Mouse (Mus musculus) brain, adult 2 months (tissue): Measurements from ENCODE around the gene Eif2ak2.

Experiments
- DNase-seq: peaks from one replicate; pipeline ENCODE4 v3.0.0; 2011; ENCODE audit warnings: low read depth, low spot score

Eif2ak2 gene

GRCm38 (mm10) chr17:78882401-78883112 is at the start of gene Eif2ak2:
Gene Eif2ak2, minus strand, starts transcription at chr17:78882573.
- DNase-seq = peak; percentile 64

GRCm38 (mm10) chr17:78917696-78918095 is 35.3 kb upstream of the Eif2ak2 start:
- peak; percentile 66 for DNase-seq

- DNase-seq = peak; percentile 23
Observed at GRCm38 (mm10) chr17:78916899-78917298, 34.5 kb upstream of the Eif2ak2 start.

- peak; percentile 96 for DNase-seq
Observed at GRCm38 (mm10) chr17:78916369-78916813, 34.0 kb upstream of the Eif2ak2 start, which contains the start of gene Cebpzos. Gene Cebpzos, plus strand, starts transcription at chr17:78916500.

GRCm38 (mm10) chr17:78915772-78916171 is 33.4 kb upstream of the Eif2ak2 start:
- peak; percentile 7 for DNase-seq

GRCm38 (mm10) chr17:78913921-78914320 is 31.5 kb upstream of the Eif2ak2 start:
- no peak for DNase-seq

GRCm38 (mm10) chr17:78912861-78913281 is 30.5 kb upstream of the Eif2ak2 start:
- peak; percentile 69 for DNase-seq

- DNase-seq = no peak
Observed at GRCm38 (mm10) chr17:78909374-78909773, 27.0 kb upstream of the Eif2ak2 start.

- DNase-seq = no peak
Observed at GRCm38 (mm10) chr17:78906892-78907291, 24.5 kb upstream of the Eif2ak2 start, which contains the start of gene Sult6b1. Gene Sult6b1, minus strand, starts transcription at chr17:78906992.

GRCm38 (mm10) chr17:78903158-78903557 is 20.8 kb upstream of the Eif2ak2 start:
- DNase-seq = no peak

GRCm38 (mm10) chr17:78895394-78895793 is 13.0 kb upstream of the Eif2ak2 start:
- DNase-seq = peak; percentile 87

- no peak for DNase-seq
Observed at GRCm38 (mm10) chr17:78894991-78895390, 12.6 kb upstream of the Eif2ak2 start.

- no peak for DNase-seq
Observed at GRCm38 (mm10) chr17:78891020-78891419, 8.6 kb upstream of the Eif2ak2 start.

- DNase-seq = peak; percentile 27
Observed at GRCm38 (mm10) chr17:78889184-78889583, 6.8 kb upstream of the Eif2ak2 start.

GRCm38 (mm10) chr17:78888554-78888953 is 6.2 kb upstream of the Eif2ak2 start:
- no peak for DNase-seq

GRCm38 (mm10) chr17:78885286-78886065 is 3.1 kb upstream of the Eif2ak2 start:
- no peak for DNase-seq

- no peak for DNase-seq
Observed at GRCm38 (mm10) chr17:78883291-78883690, 918 bp upstream of the Eif2ak2 start.

- DNase-seq = peak; percentile 9
Observed at GRCm38 (mm10) chr17:78881878-78882304, 482 bp downstream of the Eif2ak2 start.

GRCm38 (mm10) chr17:78873886-78874285 is 8.5 kb downstream of the Eif2ak2 start:
- no peak for DNase-seq

- DNase-seq = no peak
Observed at GRCm38 (mm10) chr17:78856243-78856642, 26.1 kb downstream of the Eif2ak2 start.

- DNase-seq = no peak
Observed at GRCm38 (mm10) chr17:78842271-78842928, 40.0 kb downstream of the Eif2ak2 start.

GRCm38 (mm10) chr17:78836056-78836455 is 46.3 kb downstream of the Eif2ak2 start:
- peak; percentile 6 for DNase-seq
